Mouse (Mus musculus) stomach, postnatal 0 days (tissue): ENCODE results near the gene Enkur. TPM values are rescaled to one million over a fixed set of nuclear protein-coding genes. Genes with fewer than 3 reads are reported as not detected.

Experiments
- ATAC-seq: fragments of 200-750 bp; cut with Nextera tagmentation; 2 replicates; pipeline ENCODE4 v1.8.0; 2017; ENCODE audit not compliant: low FRiP score, low TSS enrichment
- DNase-seq: peaks from one replicate; pipeline ENCODE4 v3.0.0-alpha.2; 2016; ENCODE audit warnings: low spot score
- H3K27ac ChIP-seq: fragments of 300-500 bp; sonication (generic); replicated peaks from 2 replicates; pipeline ENCODE4 v1.5.1; 2014; ENCODE audit warnings: mild to moderate bottlenecking, control low read depth
- H3K27me3 ChIP-seq: fragments of 300-500 bp; sonication (generic); 2 replicates; pipeline ENCODE4 v1.6.1; 2014; ENCODE audit warnings: low read length; ENCODE audit not compliant: control insufficient read depth, insufficient read depth
- H3K36me3 ChIP-seq: fragments of 300-500 bp; sonication (generic); 2 replicates; pipeline ENCODE4 v1.6.1; 2014; ENCODE audit warnings: low read length, mixed read lengths; ENCODE audit not compliant: control insufficient read depth, insufficient read depth
- H3K4me1 ChIP-seq: fragments of 300-500 bp; sonication (generic); replicated peaks from 2 replicates; pipeline ENCODE4 v1.6.1; 2014; ENCODE audit warnings: antibody characterized with exemption; ENCODE audit not compliant: control insufficient read depth, insufficient read depth
- H3K4me2 ChIP-seq: fragments of 300-500 bp; sonication (generic); replicated peaks from 2 replicates; pipeline ENCODE4 v1.6.1; 2014; ENCODE audit warnings: low read depth, mild to moderate bottlenecking, control low read depth, moderate library complexity
- H3K4me3 ChIP-seq: fragments of 300-500 bp; sonication (generic); 2 replicates; pipeline ENCODE4 v1.5.1; 2014; ENCODE audit warnings: low read depth, low read length, control low read depth
- H3K9ac ChIP-seq: fragments of 300-500 bp; sonication (generic); 2 replicates; pipeline ENCODE4 v1.6.1; 2014; ENCODE audit warnings: mild to moderate bottlenecking, low read length, control low read depth, mixed read lengths
- H3K9me3 ChIP-seq: fragments of 300-500 bp; sonication (generic); 2 replicates; pipeline ENCODE4 v1.6.1; 2016; ENCODE audit warnings: low read length; ENCODE audit not compliant: control insufficient read depth
- CTCF ChIP-seq: IDR thresholded peaks from 2 replicates; pipeline ENCODE4 v1.5.1; 2016; ENCODE audit warnings: antibody characterized with exemption, low read depth, mild to moderate bottlenecking, moderate library complexity
- EP300 ChIP-seq: optimal IDR thresholded peaks from 2 replicates; pipeline ENCODE3; 2016; ENCODE audit warnings: antibody characterized with exemption
- WGBS: fragments of 180-500 bp; shearing (Covaris S2); extraction: QIAGEN DNeasy Blood & Tissue Kit; methylation state at CpG from one replicate; pipeline ENCODE4 v1.1.7; 2014; 5-methylcytosine and 5-hydroxymethylcytosine counted together
- polyA plus RNA-seq: library from polyadenylated mRNA; unstranded; fragments of >200 nt; fragmentation: Nextera tagmentation; extraction: Ambion mirVana; gene quantifications from 2 replicates; pipeline ENCODE4 v1.2.1, GENCODE M21; 2015

Enkur gene
- polyA plus RNA-seq, 1 experiment from 2014 or later = 2.5 TPM

GRCm38 (mm10) chr2:21202754-21203153 lies 2.4 kb downstream of the Enkur start:
- ATAC-seq = no peak
- Histone ChIP-seq H3K4me2 (no peak overlapping the region), H3K9me3 (no peaks in the 10 kb centered on the region), H3K36me3 (no peaks in the 10 kb centered on the region), H3K9ac (no peak overlapping the region), H3K27ac (no peak overlapping the region), H3K4me1 (0 out of 2 replicates have a peak, but pooled peaks cover 2% of the 10 kb centered on the region), H3K27me3 (no peaks in the 10 kb centered on the region), H3K4me3 (no peak overlapping the region)
- no peak for DNase-seq
- no peak for TF ChIP-seq CTCF
- no peak for TF ChIP-seq EP300
- 51% methylated on average over 2 of the region's 2 CpGs for WGBS

- Histone ChIP-seq H3K4me2 (no peak overlapping the region), H3K27me3 (no peaks in the 10 kb centered on the region), H3K9me3 (no peaks in the 10 kb centered on the region), H3K4me3 (no peak overlapping the region), H3K27ac (no peak overlapping the region), H3K36me3 (no peaks in the 10 kb centered on the region), H3K4me1 (no peaks in the 10 kb centered on the region), H3K9ac (no peak overlapping the region)
- TF ChIP-seq CTCF = no peak
- no peak for TF ChIP-seq EP300
- ATAC-seq (no peak), DNase-seq (no peak)
- WGBS = 50% methylated on average over 3 of the region's 3 CpGs
Observed at GRCm38 (mm10) chr2:21199051-21199450, 6.1 kb downstream of the Enkur start.

- ATAC-seq = peak; percentile 87
Observed at GRCm38 (mm10) chr2:21195233-21195632, 9.9 kb downstream of the Enkur start.

GRCm38 (mm10) chr2:21191232-21191631 lies 13.9 kb downstream of the Enkur start:
- WGBS = 55% methylated on average over 1 of the region's 1 CpGs
- no peaks in the 10 kb centered on the region for H3K36me3 ChIP-seq
- no peaks in the 10 kb centered on the region for H3K27me3 ChIP-seq
- H3K9me3 ChIP-seq = no peaks in the 10 kb centered on the region
- H3K4me2 ChIP-seq = no peak overlapping the region
- no peak overlapping the region for H3K9ac ChIP-seq
- H3K4me3 ChIP-seq = no peak overlapping the region
- no peaks in the 10 kb centered on the region for H3K4me1 ChIP-seq
- no peak overlapping the region for H3K27ac ChIP-seq
- TF ChIP-seq EP300 = no peak
- TF ChIP-seq CTCF = no peak
- DNase-seq = no peak
- ATAC-seq = no peak

More at GRCm38 (mm10) chr2:21195233-21195632, 9.9 kb downstream of the Enkur start:
- 57% methylated on average over 5 of the region's 5 CpGs for WGBS
- H3K36me3 ChIP-seq = no peaks in the 10 kb centered on the region
- no peak overlapping the region for H3K9ac ChIP-seq
- peak; percentile 31 for DNase-seq
- no peak overlapping the region for H3K4me3 ChIP-seq
- H3K27ac ChIP-seq = no peak overlapping the region
- no peaks in the 10 kb centered on the region for H3K27me3 ChIP-seq
- no peaks in the 10 kb centered on the region for H3K9me3 ChIP-seq
- no peak overlapping the region for H3K4me2 ChIP-seq
- no peaks in the 10 kb centered on the region for H3K4me1 ChIP-seq
- TF ChIP-seq EP300 = no peak
- TF ChIP-seq CTCF = no peak

GRCm38 (mm10) chr2:21188610-21189009 lies 16.6 kb downstream of the Enkur start:
- TF ChIP-seq CTCF (peak; percentile 39), EP300 (no peak)
- no peak overlapping the region for H3K4me2 ChIP-seq
- no peaks in the 10 kb centered on the region for H3K27me3 ChIP-seq
- ATAC-seq (no peak), DNase-seq (no peak)
- H3K27ac ChIP-seq = no peak overlapping the region
- no peak overlapping the region for H3K9ac ChIP-seq
- H3K9me3 ChIP-seq = no peaks in the 10 kb centered on the region
- no peaks in the 10 kb centered on the region for H3K4me1 ChIP-seq
- no peaks in the 10 kb centered on the region for H3K36me3 ChIP-seq
- H3K4me3 ChIP-seq = no peak overlapping the region
- 74% methylated on average over 4 of the region's 4 CpGs for WGBS

GRCm38 (mm10) chr2:21187576-21187975 lies 17.6 kb downstream of the Enkur start:
- Histone ChIP-seq H3K4me1 (no peaks in the 10 kb centered on the region), H3K27ac (no peak overlapping the region), H3K27me3 (no peaks in the 10 kb centered on the region), H3K4me3 (no peak overlapping the region), H3K9me3 (no peaks in the 10 kb centered on the region), H3K9ac (no peak overlapping the region), H3K4me2 (no peak overlapping the region), H3K36me3 (no peaks in the 10 kb centered on the region)
- no peak for TF ChIP-seq EP300
- peak; percentile 84 for TF ChIP-seq CTCF
- 47% methylated on average over 7 of the region's 7 CpGs for WGBS
- DNase-seq (peak; percentile 63), ATAC-seq (no peak)
